Mouse (Mus musculus) C2C12 (cell line): ENCODE results near the gene Hjurp.

Source experiments
- CEBPB ChIP-seq: IDR thresholded peaks from one replicate; pipeline ENCODE4 v1.6.1; 2011; ENCODE audit warnings: low read depth, mild to moderate bottlenecking, control low read depth, moderate library complexity
- CTCF ChIP-seq: IDR thresholded peaks from one replicate; pipeline ENCODE4 v1.5.1; 2011; ENCODE audit not compliant: control insufficient read depth, insufficient read depth, insufficient read length
- MAX ChIP-seq: IDR thresholded peaks from one replicate; pipeline ENCODE4 v1.6.1; 2011; ENCODE audit warnings: mild to moderate bottlenecking, control low read depth
- MYOG ChIP-seq: IDR thresholded peaks from one replicate; pipeline ENCODE4 v1.6.1; 2011; ENCODE audit not compliant: control insufficient read depth, insufficient read length; ENCODE audit errors: extremely low read depth

DNA sequence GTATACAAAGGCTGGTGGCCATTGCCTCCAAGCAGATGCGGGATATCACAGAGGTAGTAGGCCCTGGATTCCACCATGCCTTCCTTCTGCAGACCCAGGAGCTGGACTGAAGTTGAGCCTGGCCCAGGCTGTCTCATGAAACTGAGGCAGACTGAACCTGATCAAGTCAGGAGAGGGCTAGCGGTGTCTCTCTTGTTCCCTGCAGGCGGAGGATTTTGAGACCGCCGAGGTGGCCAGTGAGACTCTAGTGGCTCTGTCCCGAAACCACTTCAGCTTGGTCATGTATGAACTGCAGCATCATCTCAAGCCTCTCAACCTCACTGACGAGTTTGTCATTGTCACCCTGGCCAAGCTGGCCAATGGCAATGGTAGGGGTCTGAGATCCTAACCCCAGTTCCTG is 47.0 kb downstream of the Hjurp start:
- TF ChIP-seq CTCF, result no peak
- no peak for TF ChIP-seq CEBPB
- no peak for TF ChIP-seq MAX
- no peak for TF ChIP-seq MYOG
